ENCODE assay signal across 21 mouse cellular contexts in genomic region chr19:35728436-35729060, GRCm38 (mm10).
DNase-seq lines count a peak whose midpoint lies in the region; ATAC-seq and TF ChIP-seq lines count a peak whose summit lies in the region.
"Had no signal": no experiment of that assay in that cellular context is flagged by ENCODE, and none has a peak within 500 bp of the region (broad histone marks: within the 10 kb centered on the region; RNA-seq: fewer than 3 reads in every experiment).

No protein-coding gene starts in this region.

- H3K4me3 ChIP-seq in hindbrain, embryonic 13.5 days = no peak overlapping the region
- no peak overlapping the region for H3K4me3 ChIP-seq in hindbrain, embryonic 11.5 days (ENCODE audit: low read depth, low read length)
- H3K4me3 ChIP-seq in midbrain, embryonic 15.5 days = no peak overlapping the region
- H3K4me3 ChIP-seq in midbrain, embryonic 16.5 days (ENCODE audit: low read depth, low read length) = no peak overlapping the region
- H3K4me3 ChIP-seq: forebrain, embryonic 10.5 days; forebrain, embryonic 13.5 days; heart, adult 2 months; heart, embryonic 10.5 days; heart, embryonic 13.5 days had no signal

- no peak for TF ChIP-seq POLR2A in brain, embryonic 14.5 days (IDR thresholded peaks at IDR 0.05; ENCODE audit: borderline replicate concordance, extremely low read depth, insufficient read depth, insufficient read length, poor library complexity, severe bottlenecking)

- no peak overlapping the region for H3K9ac ChIP-seq in hindbrain, embryonic 13.5 days
- no peak overlapping the region for H3K9ac ChIP-seq in hindbrain, embryonic 11.5 days (ENCODE audit: low read depth, low read length)
- H3K9ac ChIP-seq in midbrain, embryonic 15.5 days = no peak overlapping the region
- no peak overlapping the region for H3K9ac ChIP-seq in midbrain, embryonic 16.5 days (ENCODE audit: low read depth, low read length)
- H3K9ac ChIP-seq: forebrain, embryonic 13.5 days; heart, embryonic 13.5 days had no signal

- H3K4me2 ChIP-seq in hindbrain, embryonic 13.5 days = no peak overlapping the region
- no peak overlapping the region for H3K4me2 ChIP-seq in hindbrain, embryonic 11.5 days (replicated peaks; ENCODE audit: low read depth, low read length)
- no peak overlapping the region for H3K4me2 ChIP-seq in midbrain, embryonic 15.5 days
- H3K4me2 ChIP-seq in midbrain, embryonic 16.5 days (ENCODE audit: low read length) = no peak overlapping the region
- H3K4me2 ChIP-seq: forebrain, embryonic 13.5 days; heart, embryonic 13.5 days had no signal

- H3K27me3 ChIP-seq in hindbrain, embryonic 13.5 days = no peaks in the 10 kb centered on the region
- H3K27me3 ChIP-seq in hindbrain, embryonic 11.5 days (ENCODE audit: control insufficient read depth, insufficient read depth, low read length) = no peaks in the 10 kb centered on the region
- no peaks in the 10 kb centered on the region for H3K27me3 ChIP-seq in midbrain, embryonic 15.5 days (replicated peaks)
- H3K27me3 ChIP-seq in midbrain, embryonic 16.5 days (ENCODE audit: control insufficient read depth, insufficient read depth, low read depth, low read length) = no peaks in the 10 kb centered on the region
- H3K27me3 ChIP-seq: forebrain, embryonic 13.5 days; heart, embryonic 13.5 days had no signal

- ATAC-seq in hindbrain, embryonic 13.5 days (ENCODE audit: low FRiP score) = peak; percentile 39; the same call in 1 of the 2 replicates
- ATAC-seq in hindbrain, embryonic 11.5 days (ENCODE audit: low FRiP score) = no peak
- ATAC-seq in midbrain, embryonic 15.5 days (replicated peaks) = 0 out of 2 replicates have a peak, but pooled peaks have one; percentile 30
- ATAC-seq in midbrain, embryonic 16.5 days = no peak
- ATAC-seq: activated CD4-positive, CD25-positive, alpha-beta regulatory T cell, adult 4 months; forebrain, embryonic 13.5 days; forebrain, embryonic 16.5 days had no signal

- H3K27ac ChIP-seq in hindbrain, embryonic 13.5 days = no peak overlapping the region
- no peak overlapping the region for H3K27ac ChIP-seq in hindbrain, embryonic 11.5 days (ENCODE audit: low read depth, low read length)
- no peak overlapping the region for H3K27ac ChIP-seq in midbrain, embryonic 15.5 days
- H3K27ac ChIP-seq in midbrain, embryonic 16.5 days (ENCODE audit: low read length) = no peak overlapping the region
- H3K27ac ChIP-seq: forebrain, embryonic 10.5 days; forebrain, embryonic 13.5 days; heart, adult 2 months; heart, embryonic 10.5 days; heart, embryonic 13.5 days had no signal

- no peak for DNase-seq in hindbrain, embryonic 11.5 days (ENCODE audit: low spot score)
- DNase-seq in brain, embryonic 14.5 days (ENCODE audit: low read depth) = peak; percentile 11
- no peak for DNase-seq in heart, postnatal 36 days
- DNase-seq: adrenal gland, adult 8-10 months; adrenal gland, postnatal 25 days; cerebellum, adult 18-20 months; cerebellum, adult 9-10 months; cerebellum, postnatal 14 days; gastrocnemius, postnatal 10 days; gastrocnemius, postnatal 36 days; heart, adult 2 months; heart, postnatal 14 days had no signal

- TF ChIP-seq CTCF in brain, embryonic 14.5 days (IDR thresholded peaks at IDR 0.05; ENCODE audit: borderline replicate concordance, extremely low read depth, insufficient read depth, insufficient read length) = no peak

- no peaks in the 10 kb centered on the region for H3K4me1 ChIP-seq in hindbrain, embryonic 13.5 days (replicated peaks)
- no peaks in the 10 kb centered on the region for H3K4me1 ChIP-seq in hindbrain, embryonic 11.5 days (replicated peaks; ENCODE audit: control insufficient read depth, insufficient read depth, low read length)
- H3K4me1 ChIP-seq in midbrain, embryonic 15.5 days = no peaks in the 10 kb centered on the region
- H3K4me1 ChIP-seq in midbrain, embryonic 16.5 days (ENCODE audit: control insufficient read depth, insufficient read depth, low read length) = no peaks in the 10 kb centered on the region
- H3K4me1 ChIP-seq: forebrain, embryonic 10.5 days; forebrain, embryonic 13.5 days; heart, embryonic 10.5 days; heart, embryonic 13.5 days had no signal

- H3K36me3 ChIP-seq in hindbrain, embryonic 13.5 days = no peaks in the 10 kb centered on the region
- no peaks in the 10 kb centered on the region for H3K36me3 ChIP-seq in hindbrain, embryonic 11.5 days (ENCODE audit: control insufficient read depth, insufficient read depth, low read length)
- H3K36me3 ChIP-seq in midbrain, embryonic 15.5 days (replicated peaks) = no peaks in the 10 kb centered on the region
- no peaks in the 10 kb centered on the region for H3K36me3 ChIP-seq in midbrain, embryonic 16.5 days (ENCODE audit: control insufficient read depth, insufficient read depth, low read length)
- H3K36me3 ChIP-seq: forebrain, embryonic 10.5 days; heart, embryonic 10.5 days; heart, embryonic 13.5 days had no signal

- 65% methylated on average over 3 of the region's 3 CpGs for WGBS in hindbrain, embryonic 13.5 days
- 76% methylated on average over 3 of the region's 3 CpGs for WGBS in hindbrain, embryonic 11.5 days
- WGBS in midbrain, embryonic 15.5 days = 70% methylated on average over 3 of the region's 3 CpGs
- WGBS in midbrain, embryonic 16.5 days = 70% methylated on average over 3 of the region's 3 CpGs

- no peaks in the 10 kb centered on the region for H3K9me3 ChIP-seq in hindbrain, embryonic 13.5 days
- no peaks in the 10 kb centered on the region for H3K9me3 ChIP-seq in hindbrain, embryonic 11.5 days (ENCODE audit: control insufficient read depth, low read length)
- no peaks in the 10 kb centered on the region for H3K9me3 ChIP-seq in midbrain, embryonic 15.5 days
- no peaks in the 10 kb centered on the region for H3K9me3 ChIP-seq in midbrain, embryonic 16.5 days (replicated peaks; ENCODE audit: control insufficient read depth, low read length, poor library complexity, severe bottlenecking)
- H3K9me3 ChIP-seq: forebrain, embryonic 10.5 days; forebrain, embryonic 13.5 days; heart, embryonic 10.5 days; heart, embryonic 13.5 days had no signal

- intact Hi-C loops in heart, postnatal 36 days (cut with DNase I) = no loop called here

Comparison
In these comparisons a context has a peak if more than half of its experiments do, and no peak if none do; other contexts are left out.
1. ATAC-seq: peak in hindbrain, embryonic 13.5 days (single experiment) and midbrain, embryonic 15.5 days (single experiment); none in hindbrain, embryonic 11.5 days (single experiment) and midbrain, embryonic 16.5 days (single experiment).